Mouse (Mus musculus) midbrain, embryonic 12.5 days (tissue): ENCODE measurements around the gene Pax1. TPM values are rescaled to one million over a fixed set of nuclear protein-coding genes. Genes with fewer than 3 reads are reported as not detected.

ENCODE experiments used
- polyA plus RNA-seq: library from polyadenylated mRNA; unstranded; fragments of >200 nt; fragmentation: Nextera tagmentation; extraction: Ambion mirVana; gene quantifications from 2 replicates; pipeline ENCODE4 v1.2.1, GENCODE M21; 2016

Gene Pax1
- polyA plus RNA-seq, 1 experiment from 2014 or later: 0.70 TPM

Other genes starting within 250 kb of the Pax1 start
- 9.3 and 14.2 TPM in 2 replicates for gene Nkx2-2, start 167.7 kb upstream of the Pax1 start, polyA plus RNA-seq